Mouse (Mus musculus): ENCODE data around the gene Lbx1. TPM values are rescaled to one million over a fixed set of nuclear protein-coding genes. Genes with fewer than 3 reads are reported as not detected.

The Lbx1 gene
- polyA plus RNA-seq, 1 experiment from 2014 or later, result not detected

DNA sequence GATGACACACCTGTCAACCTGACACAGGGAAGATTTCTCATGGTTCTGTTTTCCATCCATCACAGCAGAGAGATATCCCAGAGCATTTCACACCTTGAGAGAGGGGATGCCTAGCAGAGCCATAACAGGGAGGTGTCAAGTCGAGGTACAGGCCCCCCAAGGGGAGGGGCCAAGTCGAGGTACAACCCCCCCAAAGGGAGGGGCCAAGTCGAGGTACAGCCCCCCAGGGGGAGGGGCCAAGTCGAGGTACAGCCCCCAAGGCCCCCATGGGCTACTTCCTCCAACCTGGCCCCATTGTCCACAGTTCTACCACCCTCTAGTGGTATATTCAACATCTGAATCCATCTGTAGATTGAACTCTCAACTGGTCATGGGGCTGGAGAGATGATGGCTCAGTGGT is 41.0 kb downstream of the Lbx1 start:
- 33% methylated on average over 4 of the region's 4 CpGs for WGBS
- ATAC-seq (replicated peaks; ENCODE audit: low FRiP score, low TSS enrichment, low read depth), result no peak

More for the DNA sequence above, 41.0 kb downstream of the Lbx1 start:
- H3K4me1 ChIP-seq (replicated peaks; ENCODE audit: control insufficient read depth, insufficient read depth, low read length), result no peaks in the 10 kb centered on the region
- no peak overlapping the region for H3K27ac ChIP-seq (ENCODE audit: low read depth)
- H3K36me3 ChIP-seq (ENCODE audit: control insufficient read depth, insufficient read depth, low read length), result no peaks in the 10 kb centered on the region
- 0 out of 2 replicates have a peak, but pooled peaks cover 7% of the 10 kb centered on the region for H3K9me3 ChIP-seq (ENCODE audit: control insufficient read depth, low read length)
- H3K4me3 ChIP-seq (ENCODE audit: low read depth, low read length), result no peak overlapping the region
- H3K4me2 ChIP-seq (ENCODE audit: low read length), result no peak overlapping the region
- H3K27me3 ChIP-seq (replicated peaks; ENCODE audit: control insufficient read depth, insufficient read depth, low read length), result no peaks in the 10 kb centered on the region
- no peak for DNase-seq (ENCODE audit: low spot score)
- H3K9ac ChIP-seq (ENCODE audit: low read length), result no peak overlapping the region

Other genes with a start within 250 kb of the Lbx1 start
- gene Sema4g, start 246.7 kb downstream of the Lbx1 start, polyA plus RNA-seq (2014; fragmentation: Nextera tagmentation; extraction: Ambion mirVana), result 14.5 and 16.3 TPM in 2 replicates
- 16.7 and 18.4 TPM in 2 replicates for gene Twnk, start 230.1 kb downstream of the Lbx1 start, polyA plus RNA-seq (2014; fragmentation: Nextera tagmentation; extraction: Ambion mirVana)
- gene Mrpl43, start 229.4 kb downstream of the Lbx1 start, polyA plus RNA-seq (2014; fragmentation: Nextera tagmentation; extraction: Ambion mirVana), result 65.4 and 70.3 TPM in 2 replicates
- 50.6 and 52.1 TPM in 2 replicates for gene Lzts2, start 221.4 kb downstream of the Lbx1 start, polyA plus RNA-seq (2014; fragmentation: Nextera tagmentation; extraction: Ambion mirVana)
- gene Pdzd7, start 190.1 kb downstream of the Lbx1 start, polyA plus RNA-seq (2014; fragmentation: Nextera tagmentation; extraction: Ambion mirVana), result 0.42 and 0.55 TPM in 2 replicates
- 23.4 and 24.5 TPM in 2 replicates for gene Sfxn3, start 188.3 kb downstream of the Lbx1 start, polyA plus RNA-seq (2014; fragmentation: Nextera tagmentation; extraction: Ambion mirVana)
- 0.69 and 1.8 TPM in 2 replicates for gene Kazald1, start 160.6 kb downstream of the Lbx1 start, polyA plus RNA-seq (2014; fragmentation: Nextera tagmentation; extraction: Ambion mirVana)
- gene Tlx1, start 85.1 kb downstream of the Lbx1 start, polyA plus RNA-seq (2014; fragmentation: Nextera tagmentation; extraction: Ambion mirVana), result 0.16 TPM in 1 of 2 replicates, not detected in the other
- gene Btrc, start 127.9 kb upstream of the Lbx1 start, polyA plus RNA-seq (2014; fragmentation: Nextera tagmentation; extraction: Ambion mirVana), result 38.0 and 48.0 TPM in 2 replicates

Data from intestine, embryonic 14.5 days (tissue).